Mouse (Mus musculus) G1E (cell line): ENCODE data around the gene Tut4.

ENCODE experiments used
- CTCF ChIP-seq: IDR thresholded peaks from 2 replicates; pipeline ENCODE4 v1.5.1; 2012; ENCODE audit warnings: low read depth, low read length, inconsistent platforms, mixed read lengths
- GATA1 ChIP-seq: IDR thresholded peaks from 2 replicates; pipeline ENCODE4 v1.6.1; 2012; ENCODE audit warnings: borderline replicate concordance, low read length, inconsistent platforms, mixed read lengths
- GATA2 ChIP-seq: IDR thresholded peaks from 2 replicates; pipeline ENCODE4 v1.6.1; 2012; ENCODE audit warnings: low read depth, low read length, inconsistent platforms, borderline replicate concordance
- POLR2AphosphoS5 ChIP-seq: IDR thresholded peaks from 2 replicates; pipeline ENCODE4 v1.6.1; 2012; ENCODE audit warnings: low read depth, low read length, inconsistent platforms; ENCODE audit not compliant: insufficient replicate concordance
- TAL1 ChIP-seq: conservative IDR thresholded peaks from 2 replicates; pipeline ENCODE4 v1.6.1; 2012; ENCODE audit warnings: low read depth, low read length, inconsistent platforms, mixed read lengths

GRCm38 (mm10) chr4:108572644-108573043 is 113.4 kb downstream of the Tut4 start:
- TF ChIP-seq CTCF: no peak
- no peak for TF ChIP-seq GATA1
- TF ChIP-seq POLR2AphosphoS5: no peak
- no peak for TF ChIP-seq TAL1
- no peak for TF ChIP-seq GATA2
